Mouse (Mus musculus): Measurements from ENCODE around the gene B230118H07Rik. TPM values are rescaled to one million over a fixed set of nuclear protein-coding genes. Genes with fewer than 3 reads are reported as not detected.

Gene B230118H07Rik
- total RNA-seq, 1 experiment: 20.2 TPM

- H3K36me3 ChIP-seq (ENCODE audit: control insufficient read depth, insufficient read depth, low read length, poor library complexity, severe bottlenecking): peaks cover 9% of the 10 kb centered on the region
- H3K9me3 ChIP-seq (ENCODE audit: control insufficient read depth, insufficient read depth, low read depth, low read length): no peaks in the 10 kb centered on the region
- in situ Hi-C loops (cut with MboI; ENCODE audit: low sequenced_read_pairs in 2 of 2, unreplicated experiment in 2 of 2): no loop called here
- no peaks in the 10 kb centered on the region for H3K4me1 ChIP-seq (ENCODE audit: control insufficient read depth in 2 of 2, insufficient read depth in 2 of 2, low read length in 2 of 2, poor library complexity in 1 of 2)
- DNase-seq (ENCODE audit: low read depth, low spot score): no peak
- no peak overlapping the region for H3K27ac ChIP-seq (ENCODE audit: insufficient read depth, low read depth, low read length, poor library complexity, severe bottlenecking)
- TF ChIP-seq HCFC1 (IDR thresholded peaks at IDR 0.05; ENCODE audit: borderline replicate concordance, insufficient read depth, low read length): no peak
- no peak for TF ChIP-seq CHD2 (IDR thresholded peaks at IDR 0.05; ENCODE audit: low read depth, low read length)
- TF ChIP-seq ZNF384 (IDR thresholded peaks at IDR 0.05; ENCODE audit: low read depth, low read length): no peak
- TF ChIP-seq MAFK (IDR thresholded peaks at IDR 0.05; ENCODE audit: insufficient read depth, low read depth, low read length): no peak
- TF ChIP-seq ZC3H11A (IDR thresholded peaks at IDR 0.05; ENCODE audit: borderline replicate concordance, low read depth, low read length): no peak
- H3K4me3 ChIP-seq (ENCODE audit: insufficient read depth in 1 of 2, low read depth in 1 of 2, low read length in 2 of 2, poor library complexity in 1 of 2, severe bottlenecking in 1 of 2): no peak overlapping the region
- no peak overlapping the region for H3K9ac ChIP-seq (ENCODE audit: insufficient read depth, low read depth, low read length, poor library complexity, severe bottlenecking)
Observed at GRCm38 (mm10) chr2:101690252-101690827, 41.0 kb upstream of the B230118H07Rik start.

DNA sequence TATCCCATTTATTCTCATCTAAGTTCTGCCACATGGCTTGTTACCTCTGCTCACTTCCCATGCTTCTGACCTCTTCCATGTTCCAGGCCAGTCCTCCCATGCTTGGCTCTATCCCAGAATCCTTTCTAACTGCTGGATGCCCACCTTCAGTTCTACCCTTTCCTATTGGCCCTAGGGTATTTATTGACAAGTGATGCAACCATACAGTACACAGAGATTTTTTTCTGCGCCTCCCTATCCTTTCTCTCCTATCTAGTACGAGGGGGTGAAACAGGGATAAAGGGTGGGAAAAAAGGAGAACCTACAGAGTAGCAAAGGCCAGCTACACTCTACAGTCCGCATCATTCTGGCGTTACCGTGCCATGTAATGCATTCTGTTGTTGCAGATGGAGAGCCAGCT is 38.7 kb upstream of the B230118H07Rik start:
- Histone ChIP-seq H3K36me3 (ENCODE audit: control insufficient read depth, insufficient read depth, low read length, poor library complexity, severe bottlenecking) (peaks cover 9% of the 10 kb centered on the region), H3K9me3 (ENCODE audit: control insufficient read depth, insufficient read depth, low read depth, low read length) (no peaks in the 10 kb centered on the region), H3K27ac (ENCODE audit: insufficient read depth, low read depth, low read length, poor library complexity, severe bottlenecking) (no peak overlapping the region), H3K4me1 (ENCODE audit: control insufficient read depth in 2 of 2, insufficient read depth in 2 of 2, low read length in 2 of 2, poor library complexity in 1 of 2) (no peaks in the 10 kb centered on the region), H3K9ac (ENCODE audit: insufficient read depth, low read depth, low read length, poor library complexity, severe bottlenecking) (no peak overlapping the region), H3K4me3 (ENCODE audit: insufficient read depth in 1 of 2, low read depth in 1 of 2, low read length in 2 of 2, poor library complexity in 1 of 2, severe bottlenecking in 1 of 2) (no peak overlapping the region)
- TF ChIP-seq ZNF384 (IDR thresholded peaks at IDR 0.05; ENCODE audit: low read depth, low read length) (no peak), HCFC1 (IDR thresholded peaks at IDR 0.05; ENCODE audit: borderline replicate concordance, insufficient read depth, low read length) (no peak), ZC3H11A (IDR thresholded peaks at IDR 0.05; ENCODE audit: borderline replicate concordance, low read depth, low read length) (no peak), CHD2 (IDR thresholded peaks at IDR 0.05; ENCODE audit: low read depth, low read length) (no peak), MAFK (IDR thresholded peaks at IDR 0.05; ENCODE audit: insufficient read depth, low read depth, low read length) (no peak)
- DNase-seq (ENCODE audit: low read depth, low spot score): no peak
- in situ Hi-C loops (cut with MboI; ENCODE audit: low sequenced_read_pairs in 2 of 2, unreplicated experiment in 2 of 2): no loop called here

GRCm38 (mm10) chr2:101684421-101684820 is 35.1 kb upstream of the B230118H07Rik start:
- no peaks in the 10 kb centered on the region for H3K9me3 ChIP-seq (ENCODE audit: control insufficient read depth, insufficient read depth, low read depth, low read length)
- no peak overlapping the region for H3K27ac ChIP-seq (ENCODE audit: insufficient read depth, low read depth, low read length, poor library complexity, severe bottlenecking)
- H3K4me1 ChIP-seq (ENCODE audit: control insufficient read depth in 2 of 2, insufficient read depth in 2 of 2, low read length in 2 of 2, poor library complexity in 1 of 2): no peaks in the 10 kb centered on the region
- H3K4me3 ChIP-seq (ENCODE audit: insufficient read depth in 1 of 2, low read depth in 1 of 2, low read length in 2 of 2, poor library complexity in 1 of 2, severe bottlenecking in 1 of 2): no peak overlapping the region
- H3K9ac ChIP-seq (ENCODE audit: insufficient read depth, low read depth, low read length, poor library complexity, severe bottlenecking): no peak overlapping the region
- no peak for DNase-seq (ENCODE audit: low read depth, low spot score)
- peaks cover 8% of the 10 kb centered on the region; the same call in 1 of the 2 replicates for H3K36me3 ChIP-seq (ENCODE audit: control insufficient read depth, insufficient read depth, low read length, poor library complexity, severe bottlenecking)
- in situ Hi-C loops (cut with MboI; ENCODE audit: low sequenced_read_pairs in 2 of 2, unreplicated experiment in 2 of 2): no loop called here
- TF ChIP-seq ZC3H11A (IDR thresholded peaks at IDR 0.05; ENCODE audit: borderline replicate concordance, low read depth, low read length) (no peak), ZNF384 (IDR thresholded peaks at IDR 0.05; ENCODE audit: low read depth, low read length) (no peak), MAFK (IDR thresholded peaks at IDR 0.05; ENCODE audit: insufficient read depth, low read depth, low read length) (no peak), CHD2 (IDR thresholded peaks at IDR 0.05; ENCODE audit: low read depth, low read length) (no peak)

DNA sequence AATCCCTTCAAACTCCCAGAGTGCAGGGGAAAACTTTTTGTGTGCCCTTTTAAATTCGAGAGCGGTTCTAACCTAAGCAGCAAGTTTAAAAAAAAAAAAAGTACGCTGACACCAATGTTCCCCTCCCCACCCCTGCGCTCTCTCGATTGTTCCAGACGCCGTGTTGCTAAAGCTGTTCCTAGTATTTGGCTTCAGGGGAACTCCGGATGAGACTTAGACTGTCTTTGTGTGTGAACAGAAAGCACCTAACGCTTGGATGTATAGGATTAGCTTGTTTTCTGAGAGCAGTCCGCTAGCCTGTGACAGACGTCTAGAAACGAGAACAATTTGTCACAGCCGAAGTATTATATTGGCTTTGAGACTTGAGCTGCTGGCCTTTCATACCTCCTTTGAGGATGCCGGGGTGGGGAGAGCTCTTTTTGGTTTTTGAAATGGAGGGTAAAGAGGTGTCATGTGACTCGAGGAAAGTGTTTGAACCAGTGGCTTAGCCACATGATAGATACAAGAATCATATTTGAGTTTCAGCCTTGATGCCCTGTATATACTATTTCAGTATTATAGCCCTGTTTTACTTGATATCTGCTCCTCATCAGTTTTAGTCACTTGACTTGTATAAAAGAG is 29.9 kb upstream of the B230118H07Rik start:
- Histone ChIP-seq H3K9ac (ENCODE audit: insufficient read depth, low read depth, low read length, poor library complexity, severe bottlenecking) (peak overlapping the region; percentile 54; the same call in 1 of the 2 replicates), H3K27ac (ENCODE audit: insufficient read depth, low read depth, low read length, poor library complexity, severe bottlenecking) (no peak overlapping the region), H3K4me3 (ENCODE audit: insufficient read depth in 1 of 2, low read depth in 1 of 2, low read length in 2 of 2, poor library complexity in 1 of 2, severe bottlenecking in 1 of 2) (peak overlapping the region; percentile 93 to 95), H3K9me3 (ENCODE audit: control insufficient read depth, insufficient read depth, low read depth, low read length) (no peaks in the 10 kb centered on the region), H3K4me1 (ENCODE audit: control insufficient read depth in 2 of 2, insufficient read depth in 2 of 2, low read length in 2 of 2, poor library complexity in 1 of 2) (no peaks in the 10 kb centered on the region), H3K36me3 (ENCODE audit: control insufficient read depth, insufficient read depth, low read length, poor library complexity, severe bottlenecking) (no peaks in the 10 kb centered on the region)
- no peak for DNase-seq (ENCODE audit: low read depth, low spot score)
- peak; percentile 74; the same call in 1 of the 2 replicates for TF ChIP-seq ZNF384 (IDR thresholded peaks at IDR 0.05; ENCODE audit: low read depth, low read length)
- no peak for TF ChIP-seq HCFC1 (IDR thresholded peaks at IDR 0.05; ENCODE audit: borderline replicate concordance, insufficient read depth, low read length)
- in situ Hi-C loops (cut with MboI; ENCODE audit: low sequenced_read_pairs in 2 of 2, unreplicated experiment in 2 of 2): no loop called here
